Mouse (Mus musculus): ENCODE results near the gene Ccdc51.

- TF ChIP-seq CTCF (IDR thresholded peaks at IDR 0.05; ENCODE audit: low read depth, low read length) (no peak), POLR2A (IDR thresholded peaks at IDR 0.05; ENCODE audit: extremely low read depth, insufficient read depth, low read length) (no peak)
These were observed 14.0 kb downstream of the Ccdc51 start for GRCm38 (mm10) chr9:109096251-109096661.

Data from liver, adult 2 months (tissue).